Mouse (Mus musculus) frontal cortex, postnatal 14 days (tissue): Measurements from ENCODE around the gene Gapvd1.
"Not testable (repeated sequence)": the region's sequence is repeated elsewhere in the genome, so short reads cannot be mapped to it uniquely, and the experiment has no call there.

Experiments used
- DNase-seq, 2 experiments: peaks; one replicate each; pipeline ENCODE4 v3.0.0; 2022; ENCODE audit warnings: low spot score in 2 of 2

The Gapvd1 gene

DNA sequence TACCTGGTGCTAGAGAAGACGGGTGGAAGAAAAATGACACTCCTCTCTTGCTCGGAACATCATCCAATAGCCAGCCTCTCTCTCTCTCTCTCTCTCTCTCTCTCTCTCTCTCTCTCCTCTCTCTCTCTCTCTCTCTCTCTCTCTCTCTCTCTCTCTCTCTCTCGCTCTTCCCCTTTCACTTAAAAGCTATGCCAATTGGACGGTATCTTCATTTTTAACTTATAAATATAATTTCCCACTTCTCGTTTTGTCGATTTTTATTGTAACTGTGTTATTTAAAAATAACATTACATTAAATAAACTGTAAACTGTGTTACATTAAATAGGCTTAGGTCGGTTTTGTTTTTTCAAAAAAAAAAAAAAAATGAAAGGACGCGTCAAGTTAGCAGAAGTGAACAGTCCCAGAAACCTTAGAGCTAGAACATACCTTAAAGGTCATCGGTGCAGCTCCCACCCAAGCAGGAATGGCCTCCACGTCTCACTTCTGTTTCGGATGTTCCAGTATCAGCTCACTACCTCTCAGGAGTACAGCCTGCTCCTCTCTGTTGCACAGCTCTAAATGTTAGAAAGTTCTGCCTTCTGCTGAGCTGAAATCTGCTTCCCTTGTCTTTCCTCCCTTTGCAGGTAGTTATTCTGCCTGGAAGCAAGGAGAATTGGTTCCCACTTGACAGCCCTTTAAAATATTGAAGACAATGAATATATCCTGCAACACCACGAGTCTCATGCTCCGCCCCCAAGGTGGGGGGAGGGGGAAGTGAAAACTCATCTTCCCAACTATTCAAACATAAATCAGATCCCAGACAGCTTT is at the start of gene Gapvd1:
Gene Gapvd1, minus strand, starts transcription at position 682 of the 808 bp plus-strand sequence.
- DNase-seq = peak in 1 of 2 experiments; percentile 28

DNA sequence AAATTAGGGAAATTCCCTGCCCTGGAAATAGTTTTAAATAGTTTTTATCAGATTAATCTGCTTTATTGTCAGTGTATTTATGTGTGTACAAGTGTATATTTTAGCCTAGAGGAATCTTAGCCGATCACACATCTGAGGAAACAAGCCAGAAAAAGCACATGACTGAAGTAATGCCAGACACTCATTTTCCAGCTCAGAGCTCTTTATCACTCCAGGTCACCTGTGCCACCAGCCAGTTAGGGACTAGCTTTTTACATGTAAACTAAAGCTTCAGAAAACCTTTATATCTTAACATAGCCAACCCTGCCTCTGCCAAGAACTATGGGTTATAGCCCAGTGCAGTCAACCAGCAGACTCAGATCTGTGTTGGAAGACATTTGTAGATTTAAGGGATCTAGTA is 49.8 kb upstream of the Gapvd1 start:
- no peak for DNase-seq

- no peak for DNase-seq
Measured at GRCm38 (mm10) chr2:34804172-34804571, 49.1 kb upstream of the Gapvd1 start.

GRCm38 (mm10) chr2:34803746-34804145 is 48.7 kb upstream of the Gapvd1 start:
- no peak for DNase-seq

DNA sequence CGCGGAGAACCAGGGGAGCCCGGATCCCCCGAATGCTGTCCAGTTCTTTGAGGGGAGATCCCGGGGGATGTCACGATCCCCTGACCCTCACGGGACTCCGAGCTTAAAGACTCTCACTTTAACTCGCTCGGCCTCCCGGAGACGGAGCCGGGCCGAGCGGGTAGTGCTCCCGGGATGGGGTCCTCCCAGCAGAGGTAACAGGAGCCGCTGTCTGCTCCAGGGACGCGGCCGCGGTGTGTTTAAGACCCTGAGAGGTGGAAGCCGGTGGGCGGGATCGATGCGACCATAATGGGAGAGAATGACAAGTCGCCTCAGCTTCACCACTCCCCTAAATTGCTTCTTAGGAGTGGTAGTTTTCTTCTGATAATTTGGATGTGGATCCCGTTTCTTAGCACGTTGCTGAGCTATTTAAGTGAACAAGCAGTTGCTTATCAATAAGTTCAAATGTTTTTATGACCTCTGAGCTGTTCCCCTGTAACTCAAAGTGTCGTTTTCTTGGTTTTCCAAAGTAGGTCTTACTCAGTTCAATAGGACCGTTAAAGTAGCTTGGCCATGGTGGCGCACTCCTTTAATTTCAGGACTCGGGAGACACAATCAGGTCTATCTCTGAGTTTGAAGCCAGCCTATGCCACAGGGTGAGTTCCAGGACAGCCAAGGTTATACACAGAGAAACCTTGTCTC is 47.7 kb upstream of the Gapvd1 start:
- peak; percentile 25 to 38 for DNase-seq

GRCm38 (mm10) chr2:34801516-34802482 is 46.8 kb upstream of the Gapvd1 start:
- DNase-seq = peak; percentile 97

DNA sequence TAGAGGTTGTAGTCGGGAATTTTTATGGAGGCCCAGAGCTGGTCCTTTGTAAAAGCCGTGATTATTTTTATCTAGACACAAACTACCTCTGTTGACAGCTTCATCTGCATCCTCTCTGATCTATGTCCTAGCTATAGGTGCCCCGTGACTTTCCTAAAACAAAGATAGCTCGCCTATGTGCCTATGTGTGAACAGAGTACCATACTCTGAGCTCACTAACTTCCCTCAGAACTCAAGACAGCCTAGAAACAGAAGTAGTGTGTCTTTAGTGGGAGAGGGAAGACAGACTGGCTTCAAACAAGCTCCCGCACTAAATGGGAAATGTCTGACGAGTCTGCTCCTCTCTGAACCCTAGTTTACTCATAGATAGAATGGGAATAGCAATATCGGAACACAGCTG is 45.3 kb upstream of the Gapvd1 start:
- no peak for DNase-seq

- DNase-seq = peak; percentile 27 to 61
Measured at GRCm38 (mm10) chr2:34799357-34800256, 44.6 kb upstream of the Gapvd1 start, which contains the start of gene Rabepk. TSS of gene Rabepk (minus strand) at chr2:34799912.

DNA sequence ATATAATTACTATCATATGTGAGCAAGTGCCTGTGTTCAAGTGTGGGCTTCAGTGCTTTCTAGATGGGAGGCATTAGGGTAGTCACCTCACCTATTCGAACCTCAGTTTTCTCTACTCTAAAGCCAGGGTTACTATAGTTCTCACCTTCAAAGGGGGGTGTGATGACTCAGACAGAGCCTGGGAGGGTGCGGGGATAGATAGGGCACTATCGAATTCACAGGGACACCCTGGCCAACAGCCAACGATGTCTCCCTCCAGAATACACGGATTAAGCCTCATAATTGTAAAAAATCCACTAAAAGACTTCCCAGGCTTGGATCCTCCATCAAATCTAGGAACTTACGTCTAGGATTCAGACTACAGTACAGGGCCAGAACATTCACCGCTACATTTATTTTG is 40.4 kb upstream of the Gapvd1 start:
- no peak for DNase-seq

- no peak for DNase-seq
Measured at GRCm38 (mm10) chr2:34794511-34794910, 39.5 kb upstream of the Gapvd1 start.

DNA sequence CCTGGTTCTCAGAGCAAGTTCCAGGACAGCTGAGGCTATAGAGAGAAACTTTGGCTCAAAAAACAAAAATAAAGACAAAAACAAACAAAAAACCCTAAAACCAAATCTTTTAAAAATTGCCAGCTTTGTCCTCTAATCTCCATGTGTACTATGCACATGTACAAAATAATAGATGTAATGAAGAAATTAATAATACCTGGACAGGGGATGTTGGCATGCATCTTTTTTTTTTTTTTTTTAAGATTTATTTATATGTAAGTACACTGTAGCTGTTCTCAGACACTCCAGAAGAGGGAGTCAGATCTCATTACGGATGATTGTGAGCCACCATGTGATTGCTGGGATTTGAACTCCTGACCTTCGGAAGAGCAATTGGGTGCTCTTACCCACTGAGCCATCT is 37.5 kb upstream of the Gapvd1 start:
- not testable (repeated sequence) for DNase-seq

DNA sequence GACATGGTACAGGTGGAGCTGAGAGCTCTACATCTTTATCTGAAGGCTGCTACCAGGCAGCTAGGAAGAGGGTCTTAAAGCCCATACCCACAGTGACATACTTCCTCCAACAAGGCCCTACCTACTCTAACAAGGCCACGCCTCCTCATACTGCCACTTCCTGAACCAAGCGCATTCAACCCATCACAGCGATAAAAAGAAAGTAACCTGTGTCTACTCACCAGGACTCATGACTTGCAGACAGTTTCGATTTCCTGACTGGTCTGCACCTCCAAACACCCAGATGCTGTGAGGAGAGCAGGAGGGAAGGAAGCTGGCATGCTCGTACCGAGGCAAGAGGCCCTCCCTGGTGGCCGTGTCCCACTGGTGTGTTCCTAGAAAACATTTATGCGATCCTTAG is 35.2 kb upstream of the Gapvd1 start:
- no peak for DNase-seq

DNA sequence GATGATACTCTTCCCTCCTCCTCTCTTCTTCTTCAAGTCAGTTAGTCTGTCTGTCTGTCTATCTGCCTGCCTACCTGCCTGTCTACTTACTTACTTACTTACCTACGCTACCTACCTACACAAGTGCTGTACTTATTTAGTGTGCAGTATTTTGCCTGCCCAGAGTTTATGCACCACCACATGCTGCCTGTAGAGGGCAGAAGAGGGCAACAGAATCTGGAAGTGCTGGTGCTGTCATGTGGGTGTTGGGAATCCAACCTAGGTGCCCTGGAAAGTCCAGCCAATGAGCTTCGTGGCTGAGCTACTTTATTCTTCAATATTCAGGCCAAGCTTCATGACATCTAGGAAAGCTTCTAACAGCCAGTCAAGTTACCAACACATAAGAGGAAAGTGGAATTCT is 29.1 kb upstream of the Gapvd1 start:
- peak in 1 of 2 experiments; percentile 22 for DNase-seq

DNA sequence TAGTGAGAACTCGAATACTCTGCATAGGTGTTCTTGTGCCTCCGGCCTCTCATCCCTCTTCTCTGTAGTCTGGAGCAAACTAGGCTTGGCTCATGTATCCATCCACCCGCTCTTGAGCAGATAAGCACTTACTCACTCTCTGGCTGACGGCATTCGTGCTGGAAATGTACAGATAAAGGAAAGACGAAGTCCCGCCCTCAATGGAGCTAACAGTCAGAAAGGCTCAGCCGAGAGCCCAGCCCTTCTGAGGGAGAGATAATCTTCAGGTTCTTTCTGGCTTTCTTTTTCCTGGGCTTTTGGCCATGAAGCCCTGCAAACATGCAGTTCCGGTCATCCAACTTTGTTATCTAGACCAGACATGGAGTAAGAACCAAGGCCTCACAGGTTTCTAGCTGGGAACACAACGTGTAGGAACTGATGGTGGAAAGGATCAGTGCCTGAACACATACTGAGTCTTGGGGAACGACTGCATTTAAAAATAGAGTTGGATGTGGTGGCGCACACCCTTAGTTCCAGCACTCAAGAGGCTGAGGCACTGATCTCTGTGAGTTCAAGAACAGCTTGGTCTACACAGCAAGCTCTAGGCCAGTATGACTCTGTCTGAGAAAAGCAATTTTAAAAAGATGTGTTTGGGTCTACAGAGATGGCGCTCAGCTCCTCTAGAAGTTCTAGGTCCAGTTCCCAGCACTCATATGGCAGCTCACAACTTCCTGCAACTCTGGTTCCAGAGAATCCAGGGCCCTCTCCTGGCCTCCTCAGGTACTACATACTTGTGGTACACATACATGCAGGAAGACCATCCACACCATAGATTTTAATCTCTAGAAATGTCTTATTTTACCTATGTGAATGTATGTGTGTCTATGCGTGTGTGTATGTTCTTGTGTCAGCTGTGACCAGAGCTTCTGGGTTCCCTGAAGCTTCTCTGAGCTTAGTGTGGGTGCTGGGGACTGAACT is 28.3 kb upstream of the Gapvd1 start:
- DNase-seq = no peak

DNA sequence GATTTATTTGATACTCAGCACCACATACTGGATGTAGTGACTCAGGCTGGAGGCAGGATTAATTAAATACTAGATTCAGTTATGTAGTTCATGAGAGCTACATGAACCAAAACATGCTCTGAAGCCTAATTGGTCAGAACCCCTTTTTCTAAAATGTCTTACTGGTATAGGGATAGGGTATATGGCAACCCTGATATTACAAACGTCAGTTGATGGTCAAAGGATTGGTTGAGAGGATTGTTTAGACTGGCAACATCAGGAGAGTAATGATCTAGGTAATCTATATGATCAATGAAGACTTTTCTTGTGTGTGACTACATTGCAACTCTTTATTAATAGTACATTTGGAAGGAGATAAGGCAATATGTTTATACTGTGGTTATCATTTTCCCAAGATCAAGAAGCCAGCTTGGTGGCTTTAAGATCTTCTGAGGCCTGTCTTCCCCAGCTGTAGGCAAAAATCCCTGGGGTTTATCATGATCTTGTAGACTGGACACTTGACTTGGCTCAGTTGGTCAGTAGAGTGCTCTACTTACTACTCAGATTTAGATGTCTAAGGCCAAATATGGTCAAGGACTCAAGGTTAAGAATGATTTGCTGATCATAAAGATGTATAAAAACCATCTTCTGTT is 22.3 kb upstream of the Gapvd1 start:
- no peak for DNase-seq

- no peak for DNase-seq
Measured at GRCm38 (mm10) chr2:34774493-34774892, 19.5 kb upstream of the Gapvd1 start.

DNA sequence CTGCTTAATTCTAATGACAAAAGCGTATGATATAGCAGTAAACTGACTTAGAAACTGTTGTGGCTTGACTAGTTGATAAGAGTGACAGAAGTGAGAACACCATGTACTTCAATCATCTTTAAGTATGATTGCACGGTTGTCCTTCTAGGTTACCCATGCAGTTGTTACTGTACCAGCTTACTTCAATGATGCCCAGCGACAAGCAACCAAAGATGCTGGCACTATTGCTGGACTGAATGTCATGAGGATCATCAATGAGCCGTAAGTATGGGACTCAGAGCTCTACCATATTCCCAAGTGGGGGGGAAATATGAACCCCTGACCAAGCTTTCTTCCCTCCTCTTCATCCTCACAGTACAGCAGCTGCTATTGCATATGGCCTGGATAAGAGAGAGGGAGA is 18.6 kb upstream of the Gapvd1 start:
- no peak for DNase-seq

DNA sequence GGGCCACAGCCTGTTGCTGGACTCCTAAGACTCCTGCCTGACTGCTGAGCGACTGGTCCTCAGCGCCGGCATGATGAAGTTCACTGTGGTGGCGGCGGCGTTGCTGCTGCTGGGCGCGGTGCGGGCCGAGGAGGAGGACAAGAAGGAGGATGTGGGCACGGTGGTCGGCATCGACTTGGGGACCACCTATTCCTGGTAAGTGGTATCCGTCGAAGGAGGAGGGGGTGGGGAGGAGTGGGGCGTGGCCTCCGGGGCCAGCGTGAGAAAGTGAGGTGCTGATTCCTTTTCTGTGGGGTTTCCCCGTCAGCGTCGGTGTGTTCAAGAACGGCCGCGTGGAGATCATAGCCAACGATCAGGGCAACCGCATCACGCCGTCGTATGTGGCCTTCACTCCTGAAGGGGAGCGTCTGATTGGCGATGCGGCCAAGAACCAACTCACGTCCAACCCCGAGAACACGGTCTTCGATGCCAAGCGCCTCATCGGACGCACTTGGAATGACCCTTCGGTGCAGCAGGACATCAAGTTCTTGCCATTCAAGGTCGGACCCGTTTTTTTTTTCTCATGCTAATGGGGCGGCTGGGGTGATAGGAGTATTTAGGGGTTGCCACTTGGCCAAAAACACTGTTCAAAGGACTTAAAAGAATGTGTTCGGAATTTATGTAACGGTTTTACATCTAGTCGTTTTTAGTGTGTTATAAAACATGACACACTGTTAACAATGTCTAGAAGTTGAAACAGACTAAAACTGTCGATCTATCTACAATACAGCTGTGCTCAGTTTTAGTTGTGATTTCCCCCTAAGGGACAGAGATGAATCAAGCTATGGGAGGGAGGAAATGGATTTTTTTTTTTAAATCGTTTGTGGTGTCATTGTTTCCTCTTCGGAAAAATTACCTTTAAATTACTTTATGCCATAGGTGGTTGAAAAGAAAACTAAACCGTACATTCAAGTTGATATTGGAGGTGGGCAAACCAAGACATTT is 17.5 kb upstream of the Gapvd1 start:
- DNase-seq = peak; percentile 14 to 33
